Mouse (Mus musculus): ENCODE data around the gene Adap2. TPM values are rescaled to one million over a fixed set of nuclear protein-coding genes. Genes with fewer than 3 reads are reported as not detected.
"Not testable (repeated sequence)": the region's sequence is repeated elsewhere in the genome, so short reads cannot be mapped to it uniquely, and the experiment has no call there.

Gene Adap2
- polyA plus RNA-seq, 1 experiment from 2014 or later, result 0.73 TPM

- H3K4me3 ChIP-seq, result no peak overlapping the region
- H3K4me1 ChIP-seq, result no peaks in the 10 kb centered on the region
- no peak for DNase-seq (ENCODE audit: extremely low spot score, low spot score)
- 52% methylated on average over 1 of the region's 1 CpGs for WGBS
- H3K27me3 ChIP-seq (ENCODE audit: poor library complexity, severe bottlenecking), result peaks cover 13% of the 10 kb centered on the region
- H3K36me3 ChIP-seq (replicated peaks), result no peaks in the 10 kb centered on the region
- no peak overlapping the region for H3K27ac ChIP-seq
- H3K9me3 ChIP-seq, result no peaks in the 10 kb centered on the region
Observed at GRCm38 (mm10) chr11:80148313-80148712, 5.6 kb upstream of the Adap2 start.

DNA sequence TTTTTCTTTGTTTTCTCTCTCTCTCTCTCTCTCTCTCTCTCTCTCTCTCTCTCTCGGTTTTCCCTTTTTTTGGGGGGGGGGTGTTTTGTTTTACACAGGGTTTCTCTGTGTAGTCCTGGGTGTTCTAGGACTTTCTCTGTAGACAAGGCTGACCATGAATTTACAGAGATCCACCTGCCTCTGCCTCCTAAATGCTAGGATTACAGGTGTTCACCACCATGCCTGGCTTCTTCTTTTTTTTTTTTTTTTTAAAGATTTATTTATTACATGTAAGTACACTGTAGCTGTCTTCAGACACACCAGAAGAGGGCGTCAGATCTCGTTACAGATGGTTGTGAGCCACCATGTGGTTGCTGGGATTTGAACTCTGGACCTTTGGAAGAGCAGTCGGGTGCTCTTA is 4.9 kb upstream of the Adap2 start:
- 56% methylated on average over 2 of the region's 4 CpGs for WGBS
- not testable (repeated sequence) for H3K4me3 ChIP-seq; H3K4me1 ChIP-seq; H3K36me3 ChIP-seq (replicated peaks); DNase-seq (ENCODE audit: extremely low spot score, low spot score); H3K27ac ChIP-seq; H3K9me3 ChIP-seq
- H3K27me3 ChIP-seq (ENCODE audit: poor library complexity, severe bottlenecking), result peaks cover 19% of the 10 kb centered on the region

GRCm38 (mm10) chr11:80149412-80150023 is 4.4 kb upstream of the Adap2 start:
- DNase-seq (ENCODE audit: extremely low spot score, low spot score), result no peak
- Histone ChIP-seq H3K4me1 (peaks cover 10% of the 10 kb centered on the region), H3K27me3 (ENCODE audit: poor library complexity, severe bottlenecking) (peaks cover 25% of the 10 kb centered on the region), H3K4me3 (no peak overlapping the region), H3K36me3 (replicated peaks) (no peaks in the 10 kb centered on the region), H3K27ac (no peak overlapping the region), H3K9me3 (no peaks in the 10 kb centered on the region)
- WGBS, result 88% methylated on average over 8 of the region's 8 CpGs

GRCm38 (mm10) chr11:80150566-80150965 is 3.3 kb upstream of the Adap2 start:
- peaks cover 11% of the 10 kb centered on the region for H3K4me1 ChIP-seq
- no peaks in the 10 kb centered on the region for H3K9me3 ChIP-seq
- 82% methylated on average over 5 of the region's 5 CpGs for WGBS
- no peak overlapping the region for H3K4me3 ChIP-seq
- H3K36me3 ChIP-seq (replicated peaks), result no peaks in the 10 kb centered on the region
- no peak for DNase-seq (ENCODE audit: extremely low spot score, low spot score)
- H3K27me3 ChIP-seq (ENCODE audit: poor library complexity, severe bottlenecking), result peaks cover 35% of the 10 kb centered on the region
- no peak overlapping the region for H3K27ac ChIP-seq

DNA sequence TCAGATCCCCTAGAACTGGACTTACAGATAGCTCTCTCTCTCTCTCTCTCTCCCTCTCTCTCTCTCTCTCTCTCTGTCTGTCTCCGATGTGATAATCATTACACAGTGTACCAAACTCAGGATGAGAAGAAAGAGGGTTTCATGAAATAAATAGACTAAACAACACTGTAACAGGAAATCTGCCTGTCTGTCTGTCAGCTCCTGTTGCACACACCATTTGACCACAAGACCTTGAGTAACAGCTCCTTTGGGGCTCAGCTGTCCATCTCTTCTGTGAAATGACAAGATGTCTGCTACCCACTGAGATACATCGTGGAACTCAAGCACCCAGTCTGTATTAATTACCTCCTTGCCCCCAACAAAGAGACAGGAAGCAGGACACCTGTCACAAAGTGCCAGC is 2.4 kb upstream of the Adap2 start:
- Histone ChIP-seq H3K4me1 (peaks cover 11% of the 10 kb centered on the region), H3K27me3 (ENCODE audit: poor library complexity, severe bottlenecking) (peaks cover 45% of the 10 kb centered on the region), H3K36me3 (replicated peaks) (no peaks in the 10 kb centered on the region), H3K4me3 (no peak overlapping the region), H3K27ac (no peak overlapping the region), H3K9me3 (no peaks in the 10 kb centered on the region)
- DNase-seq (ENCODE audit: extremely low spot score, low spot score), result no peak
- WGBS, result 77% methylated on average over 2 of the region's 2 CpGs

- H3K4me3 ChIP-seq, result no peak overlapping the region
- no peaks in the 10 kb centered on the region for H3K36me3 ChIP-seq (replicated peaks)
- no peaks in the 10 kb centered on the region for H3K9me3 ChIP-seq
- peaks cover 11% of the 10 kb centered on the region for H3K4me1 ChIP-seq
- 80% methylated on average over 8 of the region's 8 CpGs for WGBS
- no peak for DNase-seq (ENCODE audit: extremely low spot score, low spot score)
- H3K27me3 ChIP-seq (ENCODE audit: poor library complexity, severe bottlenecking), result peaks cover 53% of the 10 kb centered on the region
- H3K27ac ChIP-seq, result no peak overlapping the region
Observed at GRCm38 (mm10) chr11:80152376-80152775, 1.5 kb upstream of the Adap2 start.

DNA sequence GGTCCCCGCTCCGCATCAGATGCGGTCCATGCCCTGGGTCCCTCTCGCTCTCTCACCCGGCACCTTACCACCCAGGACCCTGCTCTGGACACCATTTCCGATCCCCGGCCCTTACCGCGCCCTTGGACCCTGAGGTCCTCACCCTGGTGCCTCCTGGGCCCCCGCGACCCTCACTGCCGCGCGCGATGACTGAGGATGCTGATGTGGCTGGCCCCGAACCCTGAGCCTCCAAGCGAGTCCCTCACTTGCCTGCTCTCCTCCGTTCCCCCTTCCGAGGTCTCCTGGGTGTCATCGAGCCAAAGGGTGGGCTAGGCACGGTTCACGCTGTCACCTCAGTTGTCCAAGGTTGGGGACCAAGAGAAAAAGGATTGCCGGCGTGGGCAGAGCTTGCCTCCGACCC is 596 bp downstream of the Adap2 start:
- H3K36me3 ChIP-seq (replicated peaks), result no peaks in the 10 kb centered on the region
- H3K27me3 ChIP-seq (ENCODE audit: poor library complexity, severe bottlenecking), result peaks cover 61% of the 10 kb centered on the region
- no peak for DNase-seq (ENCODE audit: extremely low spot score, low spot score)
- no peak overlapping the region for H3K27ac ChIP-seq
- 23% methylated on average over 25 of the region's 25 CpGs for WGBS
- H3K9me3 ChIP-seq, result no peaks in the 10 kb centered on the region
- H3K4me1 ChIP-seq, result peaks cover 11% of the 10 kb centered on the region
- H3K4me3 ChIP-seq, result peak overlapping the region; percentile 57

- no peaks in the 10 kb centered on the region for H3K36me3 ChIP-seq (replicated peaks)
- 86% methylated on average over 8 of the region's 8 CpGs for WGBS
- H3K9me3 ChIP-seq, result no peaks in the 10 kb centered on the region
- H3K4me3 ChIP-seq, result no peak overlapping the region
- peaks cover 11% of the 10 kb centered on the region for H3K4me1 ChIP-seq
- H3K27ac ChIP-seq, result no peak overlapping the region
- H3K27me3 ChIP-seq (ENCODE audit: poor library complexity, severe bottlenecking), result peaks cover 61% of the 10 kb centered on the region
- DNase-seq (ENCODE audit: extremely low spot score, low spot score), result no peak
Observed at GRCm38 (mm10) chr11:80155541-80155940, 1.6 kb downstream of the Adap2 start.

DNA sequence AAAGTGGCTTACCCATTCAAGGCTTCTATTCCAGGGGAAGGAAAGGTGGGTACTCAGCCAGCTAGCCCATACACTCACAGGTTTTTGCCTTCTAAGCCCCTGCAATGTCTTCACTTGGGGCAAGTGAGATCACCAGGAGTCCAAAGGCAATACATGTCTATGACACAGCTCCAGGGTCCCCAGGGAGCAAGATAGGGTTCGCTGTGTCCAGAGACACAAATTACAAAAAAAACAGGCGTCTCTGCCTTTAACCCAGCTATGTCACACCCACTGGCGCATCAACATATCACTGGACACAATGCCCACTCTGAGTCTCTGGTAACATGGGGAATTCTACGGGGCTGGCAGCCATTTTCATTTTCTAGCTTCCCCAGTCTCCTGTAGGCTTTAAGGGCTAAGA is 2.1 kb downstream of the Adap2 start:
- no peak for DNase-seq (ENCODE audit: extremely low spot score, low spot score)
- Histone ChIP-seq H3K4me3 (no peak overlapping the region), H3K27me3 (ENCODE audit: poor library complexity, severe bottlenecking) (peaks cover 61% of the 10 kb centered on the region), H3K4me1 (peaks cover 11% of the 10 kb centered on the region), H3K9me3 (no peaks in the 10 kb centered on the region), H3K36me3 (replicated peaks) (no peaks in the 10 kb centered on the region), H3K27ac (no peak overlapping the region)
- WGBS, result 81% methylated on average over 4 of the region's 4 CpGs

- Histone ChIP-seq H3K27ac (no peak overlapping the region), H3K9me3 (no peaks in the 10 kb centered on the region), H3K27me3 (ENCODE audit: poor library complexity, severe bottlenecking) (peaks cover 61% of the 10 kb centered on the region), H3K36me3 (replicated peaks) (no peaks in the 10 kb centered on the region), H3K4me1 (peaks cover 11% of the 10 kb centered on the region), H3K4me3 (no peak overlapping the region)
- WGBS, result 79% methylated on average over 4 of the region's 4 CpGs
- no peak for DNase-seq (ENCODE audit: extremely low spot score, low spot score)
Observed at GRCm38 (mm10) chr11:80156841-80157240, 2.9 kb downstream of the Adap2 start.

- DNase-seq (ENCODE audit: extremely low spot score, low spot score), result no peak
- Histone ChIP-seq H3K4me1 (peaks cover 6% of the 10 kb centered on the region), H3K9me3 (no peaks in the 10 kb centered on the region), H3K36me3 (replicated peaks) (no peaks in the 10 kb centered on the region), H3K4me3 (no peak overlapping the region), H3K27ac (no peak overlapping the region), H3K27me3 (ENCODE audit: poor library complexity, severe bottlenecking) (peaks cover 41% of the 10 kb centered on the region)
- WGBS, result 86% methylated on average over 7 of the region's 7 CpGs
Observed at GRCm38 (mm10) chr11:80159018-80159417, 5.1 kb downstream of the Adap2 start.

DNA sequence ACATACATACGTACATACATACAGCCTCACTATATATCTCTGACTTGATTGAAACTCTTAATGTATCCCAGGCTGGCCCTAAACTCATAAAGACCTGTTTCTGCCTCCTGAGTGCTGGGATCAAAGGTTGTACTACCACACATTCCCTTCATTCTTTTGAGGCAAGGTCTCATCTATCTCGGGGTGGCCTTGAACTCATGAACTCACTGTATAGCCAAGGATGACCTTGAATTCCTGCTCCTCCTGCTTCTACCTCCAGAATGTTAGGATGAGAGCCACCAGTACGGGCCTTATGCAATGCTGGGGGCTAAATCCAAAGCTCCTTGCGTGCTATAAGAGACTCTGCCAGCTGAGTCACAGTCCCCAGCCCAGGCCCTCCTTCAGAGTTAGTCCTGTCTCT is 7.1 kb downstream of the Adap2 start:
- no peak for DNase-seq (ENCODE audit: extremely low spot score, low spot score)
- Histone ChIP-seq H3K36me3 (replicated peaks) (no peaks in the 10 kb centered on the region), H3K9me3 (no peaks in the 10 kb centered on the region), H3K4me1 (no peaks in the 10 kb centered on the region), H3K27me3 (ENCODE audit: poor library complexity, severe bottlenecking) (peaks cover 21% of the 10 kb centered on the region), H3K27ac (no peak overlapping the region), H3K4me3 (no peak overlapping the region)
- WGBS, result 86% methylated on average over 4 of the region's 4 CpGs

GRCm38 (mm10) chr11:80163362-80164116 is 9.6 kb downstream of the Adap2 start:
- Histone ChIP-seq H3K36me3 (replicated peaks) (no peaks in the 10 kb centered on the region), H3K4me3 (no peak overlapping the region), H3K9me3 (no peaks in the 10 kb centered on the region), H3K27ac (no peak overlapping the region), H3K27me3 (ENCODE audit: poor library complexity, severe bottlenecking) (no peaks in the 10 kb centered on the region), H3K4me1 (no peaks in the 10 kb centered on the region)
- 82% methylated on average over 7 of the region's 7 CpGs for WGBS
- no peak for DNase-seq (ENCODE audit: extremely low spot score, low spot score)

Data from forebrain, embryonic 10.5 days (tissue).